Mouse (Mus musculus): Measurements from ENCODE around the gene Astn2. TPM values are rescaled to one million over a fixed set of nuclear protein-coding genes. Genes with fewer than 3 reads are reported as not detected.
A peak's percentile ranks its signal among the peaks of the same experiment; 100 is the strongest.

The Astn2 gene
- polyA plus RNA-seq, 1 experiment from 2014 or later: 0.52 TPM

GRCm38 (mm10) chr4:65904963-65905362, 499.4 kb downstream of the Astn2 start:
- Histone ChIP-seq H3K4me2 (ENCODE audit: low read depth) (no peak overlapping the region), H3K36me3 (ENCODE audit: control insufficient read depth, insufficient read depth, low read length) (no peaks in the 10 kb centered on the region), H3K4me3 (ENCODE audit: low read depth, low read length) (no peak overlapping the region), H3K27ac (ENCODE audit: low read depth, low read length) (no peak overlapping the region), H3K9ac (ENCODE audit: low read length) (no peak overlapping the region), H3K27me3 (ENCODE audit: control insufficient read depth, insufficient read depth, low read length) (no peaks in the 10 kb centered on the region), H3K4me1 (ENCODE audit: control insufficient read depth, insufficient read depth, low read length) (no peaks in the 10 kb centered on the region), H3K9me3 (ENCODE audit: control insufficient read depth, low read length) (no peaks in the 10 kb centered on the region)
- WGBS: 93% methylated on average over 2 of the region's 2 CpGs
- no peak for DNase-seq (ENCODE audit: low spot score)
- ATAC-seq (ENCODE audit: insufficient read depth, low FRiP score, low TSS enrichment): no peak

DNA sequence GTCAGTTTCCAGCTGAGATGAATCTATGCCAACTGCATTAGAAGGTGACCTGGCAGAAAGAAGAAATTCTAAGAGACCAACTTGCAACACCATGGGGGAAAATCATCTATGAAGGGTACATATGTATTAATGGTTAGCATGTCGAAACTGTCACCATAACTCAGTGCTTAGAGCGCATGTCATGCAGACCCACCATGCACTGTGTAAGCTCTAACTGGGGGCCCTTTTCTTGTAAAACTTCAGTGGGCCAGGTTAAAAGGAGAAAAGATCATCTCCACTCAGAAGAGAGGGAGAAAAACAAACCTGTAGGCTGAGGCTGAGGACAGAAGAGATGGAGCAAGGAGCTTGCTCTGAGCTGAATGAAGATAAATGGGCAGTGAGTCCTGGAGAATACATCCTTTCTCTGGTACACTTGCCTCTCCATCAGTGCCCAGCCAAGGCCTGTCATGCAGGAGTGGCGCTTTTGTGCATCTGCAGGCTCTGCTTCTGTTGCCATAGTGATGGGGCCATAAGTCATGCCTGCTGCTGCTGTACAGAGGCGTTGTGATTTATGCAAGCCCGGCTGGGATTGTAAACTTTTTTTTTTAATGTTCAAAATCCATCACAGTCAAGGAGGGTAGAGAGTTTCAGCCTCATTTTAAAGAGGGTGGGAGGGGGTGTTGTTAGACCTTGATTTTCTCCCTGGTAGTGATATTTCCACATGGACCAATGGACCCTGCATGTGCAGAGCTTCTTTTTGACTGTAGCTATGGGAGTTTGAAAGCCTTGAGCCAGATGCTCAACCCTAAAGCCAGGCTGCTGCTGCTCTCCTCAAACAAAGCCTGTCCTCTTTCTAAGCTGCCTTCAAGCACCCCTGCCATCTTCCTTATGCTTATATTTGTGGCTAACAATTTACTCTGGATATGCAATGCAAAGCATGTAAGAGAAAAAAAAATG, 508.1 kb downstream of the Astn2 start:
- WGBS: 39% methylated on average over 5 of the region's 5 CpGs
- H3K4me3 ChIP-seq (ENCODE audit: low read depth, low read length): no peak overlapping the region
- H3K27ac ChIP-seq (ENCODE audit: low read depth, low read length): peak overlapping the region; percentile 29; the same call in 1 of the 2 replicates
- peaks cover 9% of the 10 kb centered on the region for H3K4me1 ChIP-seq (ENCODE audit: control insufficient read depth, insufficient read depth, low read length)
- no peak overlapping the region for H3K9ac ChIP-seq (ENCODE audit: low read length)
- no peaks in the 10 kb centered on the region for H3K36me3 ChIP-seq (ENCODE audit: control insufficient read depth, insufficient read depth, low read length)
- ATAC-seq (ENCODE audit: insufficient read depth, low FRiP score, low TSS enrichment) (peak; percentile 96), DNase-seq (ENCODE audit: low spot score) (peak; percentile 80)
- H3K27me3 ChIP-seq (ENCODE audit: control insufficient read depth, insufficient read depth, low read length): no peaks in the 10 kb centered on the region
- no peaks in the 10 kb centered on the region for H3K9me3 ChIP-seq (ENCODE audit: control insufficient read depth, low read length)
- H3K4me2 ChIP-seq (ENCODE audit: low read depth): no peak overlapping the region

DNA sequence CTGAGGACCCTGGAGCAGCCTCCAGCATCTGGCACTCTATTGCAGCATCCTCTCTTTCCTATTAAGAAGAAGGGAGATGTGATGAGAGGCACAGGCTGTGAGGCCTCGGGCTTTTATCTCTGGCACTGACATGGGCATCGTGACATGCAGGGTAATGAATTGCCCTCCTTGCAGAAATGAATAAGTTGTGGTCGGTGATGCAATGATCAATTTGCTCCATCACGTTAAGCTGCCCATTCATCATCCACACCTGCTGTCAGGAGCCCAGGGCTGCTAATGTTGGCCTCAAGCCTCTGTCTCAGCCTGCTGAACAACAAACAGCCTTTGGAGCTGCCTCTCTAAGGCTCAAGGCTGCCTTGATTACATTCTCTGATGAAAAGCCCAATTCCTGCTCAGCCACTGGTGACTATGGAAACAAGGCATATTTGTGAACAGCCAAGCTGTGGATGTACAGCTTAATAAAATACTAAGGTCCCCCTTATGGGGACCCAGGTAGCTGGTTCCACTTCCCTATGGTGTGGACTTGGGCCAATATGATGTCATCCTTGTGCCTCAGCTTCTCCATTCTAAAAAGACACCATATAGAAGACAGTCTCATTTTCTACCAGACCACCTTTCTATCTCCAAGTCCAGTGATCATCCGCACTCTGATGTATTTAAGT, 515.9 kb downstream of the Astn2 start:
- DNase-seq (ENCODE audit: low spot score): peak; percentile 24

GRCm38 (mm10) chr4:65886862-65887261, 517.5 kb downstream of the Astn2 start:
- Histone ChIP-seq H3K27me3 (ENCODE audit: control insufficient read depth, insufficient read depth, low read length) (no peaks in the 10 kb centered on the region), H3K9me3 (ENCODE audit: control insufficient read depth, low read length) (no peaks in the 10 kb centered on the region), H3K9ac (ENCODE audit: low read length) (no peak overlapping the region), H3K4me3 (ENCODE audit: low read depth, low read length) (no peak overlapping the region), H3K4me1 (ENCODE audit: control insufficient read depth, insufficient read depth, low read length) (no peaks in the 10 kb centered on the region), H3K36me3 (ENCODE audit: control insufficient read depth, insufficient read depth, low read length) (no peaks in the 10 kb centered on the region), H3K4me2 (ENCODE audit: low read depth) (no peak overlapping the region), H3K27ac (ENCODE audit: low read depth, low read length) (no peak overlapping the region)
- DNase-seq (ENCODE audit: low spot score) (no peak), ATAC-seq (ENCODE audit: insufficient read depth, low FRiP score, low TSS enrichment) (no peak)
- WGBS: 90% methylated on average over 1 of the region's 1 CpGs

More for the DNA sequence above, 515.9 kb downstream of the Astn2 start:
- no peaks in the 10 kb centered on the region for H3K4me1 ChIP-seq (ENCODE audit: control insufficient read depth, insufficient read depth, low read length)
- H3K27me3 ChIP-seq (ENCODE audit: control insufficient read depth, insufficient read depth, low read length): no peaks in the 10 kb centered on the region
- H3K4me2 ChIP-seq (ENCODE audit: low read depth): no peak overlapping the region
- H3K4me3 ChIP-seq (ENCODE audit: low read depth, low read length): no peak overlapping the region
- no peaks in the 10 kb centered on the region for H3K36me3 ChIP-seq (ENCODE audit: control insufficient read depth, insufficient read depth, low read length)
- no peaks in the 10 kb centered on the region for H3K9me3 ChIP-seq (ENCODE audit: control insufficient read depth, low read length)
- no peak overlapping the region for H3K27ac ChIP-seq (ENCODE audit: low read depth, low read length)
- ATAC-seq (ENCODE audit: insufficient read depth, low FRiP score, low TSS enrichment): peak; percentile 53; the same call in 1 of the 2 replicates
- 54% methylated on average over 5 of the region's 5 CpGs for WGBS
- H3K9ac ChIP-seq (ENCODE audit: low read length): no peak overlapping the region

GRCm38 (mm10) chr4:65885921-65886320, 518.5 kb downstream of the Astn2 start:
- 86% methylated on average over 3 of the region's 3 CpGs for WGBS
- H3K4me1 ChIP-seq (ENCODE audit: control insufficient read depth, insufficient read depth, low read length): no peaks in the 10 kb centered on the region
- no peak for DNase-seq (ENCODE audit: low spot score)

DNA sequence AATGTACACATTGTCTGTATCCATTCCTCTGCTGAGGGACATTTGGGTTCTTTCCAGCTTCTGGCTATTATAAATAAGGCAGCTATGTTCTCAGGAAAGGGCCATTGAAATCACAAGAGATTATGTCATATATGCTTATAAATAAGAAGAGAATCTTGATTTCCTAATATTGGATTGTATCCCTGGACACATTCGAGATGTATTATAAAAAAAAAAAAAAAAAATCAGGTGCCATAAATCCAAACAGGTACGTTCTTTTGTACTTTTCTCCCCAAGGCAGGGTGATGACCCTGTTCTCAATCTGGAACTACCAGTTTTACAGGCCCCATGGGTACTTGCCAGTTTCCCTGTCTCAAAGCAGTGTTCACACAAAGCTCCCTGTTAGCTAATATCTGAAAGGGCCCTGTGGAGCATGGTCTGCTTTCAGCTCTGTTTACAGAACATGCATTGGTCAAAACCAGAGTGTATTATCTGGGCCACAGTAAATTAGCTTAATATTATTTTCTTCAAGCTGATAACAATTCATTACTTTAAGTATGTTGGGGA, 530.1 kb downstream of the Astn2 start:
- H3K4me2 ChIP-seq (ENCODE audit: low read depth): no peak overlapping the region
- H3K4me1 ChIP-seq (ENCODE audit: control insufficient read depth, insufficient read depth, low read length): no peaks in the 10 kb centered on the region
- H3K4me3 ChIP-seq (ENCODE audit: low read depth, low read length): no peak overlapping the region
- H3K9me3 ChIP-seq (ENCODE audit: control insufficient read depth, low read length): no peaks in the 10 kb centered on the region
- H3K27me3 ChIP-seq (ENCODE audit: control insufficient read depth, insufficient read depth, low read length): no peaks in the 10 kb centered on the region
- H3K27ac ChIP-seq (ENCODE audit: low read depth, low read length): no peak overlapping the region
- ATAC-seq (ENCODE audit: insufficient read depth, low FRiP score, low TSS enrichment) (no peak), DNase-seq (ENCODE audit: low spot score) (no peak)
- 73% methylated on average over 2 of the region's 2 CpGs for WGBS
- H3K9ac ChIP-seq (ENCODE audit: low read length): no peak overlapping the region
- no peaks in the 10 kb centered on the region for H3K36me3 ChIP-seq (ENCODE audit: control insufficient read depth, insufficient read depth, low read length)

More at GRCm38 (mm10) chr4:65885921-65886320, 518.5 kb downstream of the Astn2 start:
- no peak overlapping the region for H3K4me2 ChIP-seq (ENCODE audit: low read depth)
- ATAC-seq (ENCODE audit: insufficient read depth, low FRiP score, low TSS enrichment): no peak
- no peaks in the 10 kb centered on the region for H3K36me3 ChIP-seq (ENCODE audit: control insufficient read depth, insufficient read depth, low read length)
- no peak overlapping the region for H3K4me3 ChIP-seq (ENCODE audit: low read depth, low read length)
- H3K27me3 ChIP-seq (ENCODE audit: control insufficient read depth, insufficient read depth, low read length): no peaks in the 10 kb centered on the region
- H3K9me3 ChIP-seq (ENCODE audit: control insufficient read depth, low read length): no peaks in the 10 kb centered on the region
- no peak overlapping the region for H3K27ac ChIP-seq (ENCODE audit: low read depth, low read length)
- H3K9ac ChIP-seq (ENCODE audit: low read length): no peak overlapping the region

GRCm38 (mm10) chr4:65864551-65864950, 539.9 kb downstream of the Astn2 start:
- Histone ChIP-seq H3K27ac (ENCODE audit: low read depth, low read length) (no peak overlapping the region), H3K4me2 (ENCODE audit: low read depth) (no peak overlapping the region), H3K9me3 (ENCODE audit: control insufficient read depth, low read length) (no peaks in the 10 kb centered on the region), H3K4me1 (ENCODE audit: control insufficient read depth, insufficient read depth, low read length) (no peaks in the 10 kb centered on the region), H3K9ac (ENCODE audit: low read length) (no peak overlapping the region), H3K4me3 (ENCODE audit: low read depth, low read length) (no peak overlapping the region), H3K27me3 (ENCODE audit: control insufficient read depth, insufficient read depth, low read length) (no peaks in the 10 kb centered on the region), H3K36me3 (ENCODE audit: control insufficient read depth, insufficient read depth, low read length) (no peaks in the 10 kb centered on the region)
- ATAC-seq (ENCODE audit: insufficient read depth, low FRiP score, low TSS enrichment) (no peak), DNase-seq (ENCODE audit: low spot score) (no peak)

GRCm38 (mm10) chr4:65843191-65843590, 561.2 kb downstream of the Astn2 start:
- Histone ChIP-seq H3K9me3 (ENCODE audit: control insufficient read depth, low read length) (no peaks in the 10 kb centered on the region), H3K4me3 (ENCODE audit: low read depth, low read length) (no peak overlapping the region), H3K4me1 (ENCODE audit: control insufficient read depth, insufficient read depth, low read length) (no peaks in the 10 kb centered on the region), H3K4me2 (ENCODE audit: low read depth) (no peak overlapping the region), H3K27ac (ENCODE audit: low read depth, low read length) (no peak overlapping the region), H3K27me3 (ENCODE audit: control insufficient read depth, insufficient read depth, low read length) (peaks cover 4% of the 10 kb centered on the region), H3K9ac (ENCODE audit: low read length) (no peak overlapping the region), H3K36me3 (ENCODE audit: control insufficient read depth, insufficient read depth, low read length) (no peaks in the 10 kb centered on the region)
- ATAC-seq (ENCODE audit: insufficient read depth, low FRiP score, low TSS enrichment) (no peak), DNase-seq (ENCODE audit: low spot score) (no peak)
- WGBS: 81% methylated on average over 2 of the region's 2 CpGs

Measured in neural tube, embryonic 11.5 days (tissue).